ENCODE assay signal across 12 mouse cellular contexts in the genomic region with DNA sequence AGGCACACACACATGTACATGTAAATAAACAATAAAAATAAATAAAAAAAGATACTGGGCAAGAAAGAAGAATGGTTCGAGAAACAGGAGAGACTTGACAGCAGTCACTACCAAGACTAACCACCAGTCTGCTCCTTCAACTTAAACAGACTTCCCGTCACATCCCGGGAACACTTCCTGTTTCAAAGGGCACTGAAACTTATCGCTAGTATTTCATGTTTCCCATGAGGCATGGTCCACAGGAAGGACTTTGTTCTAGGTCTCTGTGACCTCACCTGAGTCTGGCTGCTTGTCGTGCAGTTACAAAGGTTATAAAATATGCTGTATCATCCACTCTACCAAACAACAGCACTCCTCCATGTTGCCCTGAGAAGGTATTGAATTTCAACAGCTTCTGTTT. TPM values are rescaled to one million over a fixed set of nuclear protein-coding genes. Genes with fewer than 3 reads are reported as not detected.
DNase-seq lines count a peak whose midpoint lies in the region; ATAC-seq and TF ChIP-seq lines count a peak whose summit lies in the region.
"Had no signal": no experiment of that assay in that cellular context is flagged by ENCODE, and none has a peak within 500 bp of the region (broad histone marks: within the 10 kb centered on the region; RNA-seq: fewer than 3 reads in every experiment).

No protein-coding gene starts in this region.

- no peak for DNase-seq in forebrain, postnatal 0 days
- no peak for DNase-seq in midbrain, postnatal 0 days (ENCODE audit: low spot score)
- no peak for DNase-seq in midbrain, embryonic 10.5 days (ENCODE audit: low spot score)
- DNase-seq in liver, embryonic 11.5 days (ENCODE audit: low spot score) = no peak
- peak; percentile 76 for DNase-seq in yolk sac, embryonic 10.5 days (ENCODE audit: low spot score)
- DNase-seq in heart, adult 18-20 months = no peak
- DNase-seq: adrenal gland, postnatal 14 days; cerebellum, postnatal 14 days; spleen, adult 18-20 months had no signal

- H3K4me1 ChIP-seq in forebrain, postnatal 0 days (ENCODE audit: insufficient read depth) = peaks cover 10% of the 10 kb centered on the region; the same call in 1 of the 2 replicates
- H3K4me1 ChIP-seq in forebrain, embryonic 15.5 days = peaks cover 40% of the 10 kb centered on the region
- H3K4me1 ChIP-seq in midbrain, postnatal 0 days (ENCODE audit: insufficient read depth, low read length) = peaks cover 4% of the 10 kb centered on the region
- H3K4me1 ChIP-seq in midbrain, embryonic 10.5 days = peaks cover 17% of the 10 kb centered on the region
- peaks cover 17% of the 10 kb centered on the region for H3K4me1 ChIP-seq in liver, embryonic 11.5 days (replicated peaks; ENCODE audit: control insufficient read depth, insufficient read depth, low read length)
- peaks cover 29% of the 10 kb centered on the region for H3K4me1 ChIP-seq in midbrain, embryonic 13.5 days (replicated peaks)

- no peaks in the 10 kb centered on the region for H3K27me3 ChIP-seq in forebrain, postnatal 0 days (ENCODE audit: insufficient read depth, low read length)
- H3K27me3 ChIP-seq in forebrain, embryonic 15.5 days = no peaks in the 10 kb centered on the region
- H3K27me3 ChIP-seq in midbrain, postnatal 0 days (ENCODE audit: insufficient read depth, low read length) = no peaks in the 10 kb centered on the region
- no peaks in the 10 kb centered on the region for H3K27me3 ChIP-seq in midbrain, embryonic 10.5 days (ENCODE audit: low read depth, poor library complexity, severe bottlenecking)
- no peaks in the 10 kb centered on the region for H3K27me3 ChIP-seq in liver, embryonic 11.5 days (replicated peaks; ENCODE audit: control insufficient read depth, insufficient read depth, low read length)
- no peaks in the 10 kb centered on the region for H3K27me3 ChIP-seq in midbrain, embryonic 13.5 days

- H3K4me3 ChIP-seq in forebrain, postnatal 0 days (ENCODE audit: low read depth, low read length) = no peak overlapping the region
- H3K4me3 ChIP-seq in forebrain, embryonic 15.5 days = no peak overlapping the region
- no peak overlapping the region for H3K4me3 ChIP-seq in midbrain, postnatal 0 days (ENCODE audit: low read depth, low read length)
- H3K4me3 ChIP-seq in midbrain, embryonic 10.5 days = no peak overlapping the region
- 0 out of 2 replicates have a peak overlapping the region, but pooled peaks have one; percentile 17 for H3K4me3 ChIP-seq in liver, embryonic 11.5 days (ENCODE audit: low read depth, low read length)
- H3K4me3 ChIP-seq in midbrain, embryonic 13.5 days (replicated peaks) = no peak overlapping the region

- peaks cover 11% of the 10 kb centered on the region for H3K36me3 ChIP-seq in forebrain, postnatal 0 days (ENCODE audit: insufficient read depth)
- H3K36me3 ChIP-seq in forebrain, embryonic 15.5 days = peaks cover 7% of the 10 kb centered on the region
- peaks cover 12% of the 10 kb centered on the region; the same call in 1 of the 2 replicates for H3K36me3 ChIP-seq in midbrain, postnatal 0 days (ENCODE audit: insufficient read depth, low read length)
- H3K36me3 ChIP-seq in midbrain, embryonic 10.5 days = peaks cover 19% of the 10 kb centered on the region
- H3K36me3 ChIP-seq in liver, embryonic 11.5 days (ENCODE audit: control insufficient read depth, insufficient read depth, low read length) = peaks cover 7% of the 10 kb centered on the region
- peaks cover 34% of the 10 kb centered on the region for H3K36me3 ChIP-seq in midbrain, embryonic 13.5 days

- no peak for ATAC-seq in forebrain, postnatal 0 days
- no peak for ATAC-seq in forebrain, embryonic 15.5 days (replicated peaks)
- ATAC-seq in midbrain, postnatal 0 days (ENCODE audit: low FRiP score) = no peak
- no peak for ATAC-seq in liver, embryonic 11.5 days (replicated peaks; ENCODE audit: low FRiP score)
- ATAC-seq in midbrain, embryonic 13.5 days = no peak

- WGBS in forebrain, postnatal 0 days = 78% methylated on average over 5 of the region's 5 CpGs
- 85% methylated on average over 5 of the region's 5 CpGs for WGBS in forebrain, embryonic 15.5 days
- WGBS in midbrain, postnatal 0 days = 87% methylated on average over 5 of the region's 5 CpGs
- whole genome bisulfite sequencing in midbrain, embryonic 10.5 days = 84% methylated on average over 5 of the region's 5 CpGs
- 34% methylated on average over 5 of the region's 5 CpGs for WGBS in liver, embryonic 11.5 days
- WGBS in midbrain, embryonic 13.5 days = 87% methylated on average over 5 of the region's 5 CpGs

- H3K9ac ChIP-seq in forebrain, postnatal 0 days = no peak overlapping the region
- H3K9ac ChIP-seq in forebrain, embryonic 15.5 days (replicated peaks) = no peak overlapping the region
- H3K9ac ChIP-seq in midbrain, postnatal 0 days (replicated peaks; ENCODE audit: low read length, poor library complexity, severe bottlenecking) = no peak overlapping the region
- H3K9ac ChIP-seq in liver, embryonic 11.5 days (ENCODE audit: low read depth, low read length) = peak overlapping the region; percentile 31; the same call in 1 of the 2 replicates
- no peak overlapping the region for H3K9ac ChIP-seq in midbrain, embryonic 13.5 days (replicated peaks)
- H3K9ac ChIP-seq: hindbrain, embryonic 14.5 days had no signal

- no peak overlapping the region for H3K4me2 ChIP-seq in forebrain, postnatal 0 days (ENCODE audit: low read depth)
- H3K4me2 ChIP-seq in forebrain, embryonic 15.5 days (replicated peaks) = no peak overlapping the region
- H3K4me2 ChIP-seq in midbrain, postnatal 0 days (ENCODE audit: low read depth, low read length, poor library complexity, severe bottlenecking) = no peak overlapping the region
- peak overlapping the region; percentile 50 for H3K4me2 ChIP-seq in liver, embryonic 11.5 days
- no peak overlapping the region for H3K4me2 ChIP-seq in midbrain, embryonic 13.5 days (replicated peaks)
- H3K4me2 ChIP-seq: hindbrain, embryonic 14.5 days had no signal

- H3K27ac ChIP-seq in forebrain, postnatal 0 days (ENCODE audit: low read depth, low read length) = no peak overlapping the region
- no peak overlapping the region for H3K27ac ChIP-seq in forebrain, embryonic 15.5 days (replicated peaks)
- no peak overlapping the region for H3K27ac ChIP-seq in midbrain, postnatal 0 days (ENCODE audit: low read depth, low read length)
- H3K27ac ChIP-seq in midbrain, embryonic 10.5 days (replicated peaks) = no peak overlapping the region
- H3K27ac ChIP-seq in liver, embryonic 11.5 days (ENCODE audit: low read depth, low read length) = peak overlapping the region; percentile 49
- H3K27ac ChIP-seq in midbrain, embryonic 13.5 days = no peak overlapping the region
- H3K27ac ChIP-seq: hindbrain, embryonic 14.5 days had no signal

- H3K9me3 ChIP-seq in forebrain, postnatal 0 days (ENCODE audit: low read length) = no peaks in the 10 kb centered on the region
- H3K9me3 ChIP-seq in forebrain, embryonic 15.5 days = no peaks in the 10 kb centered on the region
- no peaks in the 10 kb centered on the region for H3K9me3 ChIP-seq in midbrain, postnatal 0 days (ENCODE audit: low read length)
- no peaks in the 10 kb centered on the region for H3K9me3 ChIP-seq in midbrain, embryonic 10.5 days (replicated peaks)
- H3K9me3 ChIP-seq in liver, embryonic 11.5 days (ENCODE audit: control insufficient read depth, low read length) = no peaks in the 10 kb centered on the region
- no peaks in the 10 kb centered on the region for H3K9me3 ChIP-seq in midbrain, embryonic 13.5 days

- peak; percentile 10; the same call in 1 of the 2 replicates for TF ChIP-seq CTCF in forebrain, postnatal 0 days (IDR thresholded peaks at IDR 0.05; ENCODE audit: low read depth)
- TF ChIP-seq CTCF in midbrain, postnatal 0 days (IDR thresholded peaks at IDR 0.05) = peak; percentile 11; the same call in 1 of the 2 replicates

RNA-seq across cellular contexts. Expression of a gene that starts 3.4 kb away (rescaled TPM):
- total RNA-seq in forebrain, postnatal 0 days (2014; rRNA removed) = 62.8 and 65.6 TPM in 2 replicates
- 92.8 and 104 TPM in 2 replicates for polyA plus RNA-seq in forebrain, postnatal 0 days (2015; fragmentation: Nextera tagmentation; extraction: Ambion mirVana)
- polyA plus RNA-seq in forebrain, embryonic 15.5 days (2015; fragmentation: Nextera tagmentation; extraction: Ambion mirVana) = 81.5 and 91.7 TPM in 2 replicates
- 54.2 and 60.5 TPM in 2 replicates for total RNA-seq in midbrain, postnatal 0 days (2014; rRNA removed)
- 91.2 and 101 TPM in 2 replicates for polyA plus RNA-seq in midbrain, postnatal 0 days (2015; fragmentation: Nextera tagmentation; extraction: Ambion mirVana)
- polyA plus RNA-seq in midbrain, embryonic 10.5 days (2016; fragmentation: Nextera tagmentation; extraction: Ambion mirVana) = 57.2 and 60.8 TPM in 2 replicates
- 62.3 and 63.8 TPM in 2 replicates for polyA plus RNA-seq in liver, embryonic 11.5 days (2014; fragmentation: Nextera tagmentation; extraction: Ambion mirVana)
- 78.4 and 88.2 TPM in 2 replicates for polyA plus RNA-seq in midbrain, embryonic 13.5 days (2015; fragmentation: Nextera tagmentation; extraction: Ambion mirVana)
- 10 to 100 TPM; 14.1 to 17.4 TPM for total RNA-seq in heart, adult 18-20 months (2021)

RNA-seq across cellular contexts. Expression of a gene that starts 3.6 kb away (rescaled TPM):
- 89.4 and 108 TPM in 2 replicates for total RNA-seq in forebrain, postnatal 0 days (2014; rRNA removed)
- polyA plus RNA-seq in forebrain, postnatal 0 days (2015; fragmentation: Nextera tagmentation; extraction: Ambion mirVana) = 43.8 and 58.2 TPM in 2 replicates
- 51.3 and 54.5 TPM in 2 replicates for polyA plus RNA-seq in forebrain, embryonic 15.5 days (2015; fragmentation: Nextera tagmentation; extraction: Ambion mirVana)
- 110 and 116 TPM in 2 replicates for total RNA-seq in midbrain, postnatal 0 days (2014; rRNA removed)
- 66.1 and 69.2 TPM in 2 replicates for polyA plus RNA-seq in midbrain, postnatal 0 days (2015; fragmentation: Nextera tagmentation; extraction: Ambion mirVana)
- 21.2 and 26.3 TPM in 2 replicates for polyA plus RNA-seq in midbrain, embryonic 10.5 days (2016; fragmentation: Nextera tagmentation; extraction: Ambion mirVana)
- 22.7 and 23.6 TPM in 2 replicates for polyA plus RNA-seq in liver, embryonic 11.5 days (2014; fragmentation: Nextera tagmentation; extraction: Ambion mirVana)
- polyA plus RNA-seq in midbrain, embryonic 13.5 days (2015; fragmentation: Nextera tagmentation; extraction: Ambion mirVana) = 50.3 and 51.0 TPM in 2 replicates
- 100 to 1,000 TPM; 171 to 200 TPM for total RNA-seq in heart, adult 18-20 months (2021)

RNA-seq across cellular contexts. Expression of a gene that starts 27.3 kb away (rescaled TPM):
- total RNA-seq in forebrain, postnatal 0 days (2014; rRNA removed) = 97.9 and 108 TPM in 2 replicates
- 23.2 and 38.2 TPM in 2 replicates for polyA plus RNA-seq in forebrain, postnatal 0 days (2015; fragmentation: Nextera tagmentation; extraction: Ambion mirVana)
- polyA plus RNA-seq in forebrain, embryonic 15.5 days (2015; fragmentation: Nextera tagmentation; extraction: Ambion mirVana) = 71.4 and 73.5 TPM in 2 replicates
- total RNA-seq in midbrain, postnatal 0 days (2014; rRNA removed) = 82.2 and 83.0 TPM in 2 replicates
- polyA plus RNA-seq in midbrain, postnatal 0 days (2015; fragmentation: Nextera tagmentation; extraction: Ambion mirVana) = 38.6 and 43.7 TPM in 2 replicates
- 58.9 and 71.0 TPM in 2 replicates for polyA plus RNA-seq in midbrain, embryonic 10.5 days (2016; fragmentation: Nextera tagmentation; extraction: Ambion mirVana)
- 20.1 and 23.3 TPM in 2 replicates for polyA plus RNA-seq in liver, embryonic 11.5 days (2014; fragmentation: Nextera tagmentation; extraction: Ambion mirVana)
- polyA plus RNA-seq in midbrain, embryonic 13.5 days (2015; fragmentation: Nextera tagmentation; extraction: Ambion mirVana) = 69.1 and 76.5 TPM in 2 replicates
- total RNA-seq in heart, adult 18-20 months (2021) = 10 to 100 TPM; 13.5 to 18.1 TPM

RNA-seq across cellular contexts. Expression of a gene that starts 42.6 kb away (rescaled TPM):
- 1.5 and 2.3 TPM in 2 replicates for total RNA-seq in forebrain, postnatal 0 days (2014; rRNA removed)
- polyA plus RNA-seq in forebrain, postnatal 0 days (2015; fragmentation: Nextera tagmentation; extraction: Ambion mirVana) = 0.49 and 1.1 TPM in 2 replicates
- polyA plus RNA-seq in forebrain, embryonic 15.5 days (2015; fragmentation: Nextera tagmentation; extraction: Ambion mirVana) = 0.19 and 0.33 TPM in 2 replicates
- 3.3 and 4.9 TPM in 2 replicates for total RNA-seq in midbrain, postnatal 0 days (2014; rRNA removed)
- 1.9 and 2.3 TPM in 2 replicates for polyA plus RNA-seq in midbrain, postnatal 0 days (2015; fragmentation: Nextera tagmentation; extraction: Ambion mirVana)
- polyA plus RNA-seq in midbrain, embryonic 10.5 days (2016; fragmentation: Nextera tagmentation; extraction: Ambion mirVana) = 0.32 and 0.57 TPM in 2 replicates
- 0.56 TPM in 2 replicates for polyA plus RNA-seq in liver, embryonic 11.5 days (2014; fragmentation: Nextera tagmentation; extraction: Ambion mirVana)
- 0.28 and 0.30 TPM in 2 replicates for polyA plus RNA-seq in midbrain, embryonic 13.5 days (2015; fragmentation: Nextera tagmentation; extraction: Ambion mirVana)
- total RNA-seq in heart, adult 18-20 months (2021) = under 1 TPM; 0.15 to 0.46 TPM

RNA-seq across cellular contexts. Expression of a gene that starts 56.6 kb away (rescaled TPM):
- total RNA-seq in forebrain, postnatal 0 days (2014; rRNA removed) = 56.7 and 67.8 TPM in 2 replicates
- 60.7 and 63.6 TPM in 2 replicates for polyA plus RNA-seq in forebrain, postnatal 0 days (2015; fragmentation: Nextera tagmentation; extraction: Ambion mirVana)
- polyA plus RNA-seq in forebrain, embryonic 15.5 days (2015; fragmentation: Nextera tagmentation; extraction: Ambion mirVana) = 77.7 and 78.5 TPM in 2 replicates
- total RNA-seq in midbrain, postnatal 0 days (2014; rRNA removed) = 74.3 and 100 TPM in 2 replicates
- polyA plus RNA-seq in midbrain, postnatal 0 days (2015; fragmentation: Nextera tagmentation; extraction: Ambion mirVana) = 77.0 and 78.7 TPM in 2 replicates
- 113 TPM in 2 replicates for polyA plus RNA-seq in midbrain, embryonic 10.5 days (2016; fragmentation: Nextera tagmentation; extraction: Ambion mirVana)
- polyA plus RNA-seq in liver, embryonic 11.5 days (2014; fragmentation: Nextera tagmentation; extraction: Ambion mirVana) = 121 and 126 TPM in 2 replicates
- 76.2 and 78.3 TPM in 2 replicates for polyA plus RNA-seq in midbrain, embryonic 13.5 days (2015; fragmentation: Nextera tagmentation; extraction: Ambion mirVana)
- total RNA-seq in heart, adult 18-20 months (2021) = 10 to 100 TPM; 56.8 to 66.1 TPM
